In the genomic region with DNA sequence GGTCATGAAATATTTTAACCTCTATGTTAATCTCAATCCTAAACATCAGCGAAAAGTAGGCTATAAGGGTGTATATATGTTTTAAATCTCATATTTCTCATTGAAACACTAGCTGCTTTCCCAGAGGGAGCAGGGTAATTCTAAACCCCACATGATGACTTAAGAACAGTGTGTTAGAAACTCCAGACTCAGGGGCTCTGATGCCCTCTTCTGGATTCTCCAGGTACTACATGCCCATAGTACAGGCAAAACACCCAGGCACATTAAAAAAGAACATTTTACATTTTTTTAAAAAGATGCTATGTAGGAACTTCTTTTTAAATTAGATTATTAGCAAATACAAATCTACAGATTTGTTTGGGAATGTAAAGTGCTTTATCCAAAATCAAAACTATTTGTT, we compare ENCODE assay signal across 8 mouse cellular contexts. TPM values are rescaled to one million over a fixed set of nuclear protein-coding genes. Genes with fewer than 3 reads are reported as not detected.
DNase-seq lines count a peak whose midpoint lies in the region; ATAC-seq lines count a peak whose summit lies in the region.

No protein-coding gene starts in this region.

- ATAC-seq in hindbrain, embryonic 14.5 days (ENCODE audit: low FRiP score), result no peak
- ATAC-seq in hindbrain, embryonic 16.5 days, result no peak
- peak; percentile 44 for ATAC-seq in granulocyte monocyte progenitor cell, adult 5-6 weeks (replicated peaks; ENCODE audit: poor library complexity, severe bottlenecking)

- H3K27ac ChIP-seq in hindbrain, embryonic 14.5 days, result no peak overlapping the region
- no peak overlapping the region for H3K27ac ChIP-seq in hindbrain, embryonic 16.5 days (ENCODE audit: low read depth, low read length)

- H3K4me1 ChIP-seq in hindbrain, embryonic 14.5 days (replicated peaks; ENCODE audit: control insufficient read depth, insufficient read depth, low read length), result peaks cover 14% of the 10 kb centered on the region
- peaks cover 16% of the 10 kb centered on the region for H3K4me1 ChIP-seq in hindbrain, embryonic 16.5 days (ENCODE audit: control insufficient read depth, insufficient read depth, low read depth, low read length)

- H3K9me3 ChIP-seq in hindbrain, embryonic 14.5 days (ENCODE audit: control insufficient read depth, low read length), result no peaks in the 10 kb centered on the region
- no peaks in the 10 kb centered on the region for H3K9me3 ChIP-seq in hindbrain, embryonic 16.5 days (ENCODE audit: control insufficient read depth, low read length)

- H3K36me3 ChIP-seq in hindbrain, embryonic 14.5 days (replicated peaks; ENCODE audit: control insufficient read depth, insufficient read depth), result peaks cover 16% of the 10 kb centered on the region
- H3K36me3 ChIP-seq in hindbrain, embryonic 16.5 days (ENCODE audit: control insufficient read depth, insufficient read depth, low read length), result peaks cover 4% of the 10 kb centered on the region; the same call in 1 of the 2 replicates

- no peaks in the 10 kb centered on the region for H3K27me3 ChIP-seq in hindbrain, embryonic 14.5 days (ENCODE audit: control insufficient read depth, insufficient read depth, low read length)
- H3K27me3 ChIP-seq in hindbrain, embryonic 16.5 days (replicated peaks; ENCODE audit: control insufficient read depth, insufficient read depth, low read length), result no peaks in the 10 kb centered on the region

- H3K4me2 ChIP-seq in hindbrain, embryonic 14.5 days (replicated peaks), result no peak overlapping the region
- no peak overlapping the region for H3K4me2 ChIP-seq in hindbrain, embryonic 16.5 days (ENCODE audit: low read length)

- no peak overlapping the region for H3K4me3 ChIP-seq in hindbrain, embryonic 14.5 days (replicated peaks; ENCODE audit: low read length)
- H3K4me3 ChIP-seq in hindbrain, embryonic 16.5 days (ENCODE audit: low read length), result no peak overlapping the region

- peak; percentile 77 for DNase-seq in hindbrain, embryonic 14.5 days (ENCODE audit: low spot score)
- DNase-seq in NIH3T3 (ENCODE audit: low read depth), result peak; percentile 96
- DNase-seq in cerebellum, postnatal 25 days, result peak; percentile 59 to 84
- DNase-seq in layer of hippocampus, postnatal 14 days (ENCODE audit: low spot score in 2 of 2), result peak; percentile 53 to 78
- DNase-seq in mesoderm, embryonic 11.5 days (ENCODE audit: low read depth, low spot score), result peak; percentile 85
- DNase-seq in telencephalon, adult 2 months (ENCODE audit: low read depth, low spot score), result peak; percentile 28

- WGBS in hindbrain, embryonic 14.5 days, result 60% methylated on average over 1 of the region's 1 CpGs
- WGBS in hindbrain, embryonic 16.5 days, result 63% methylated on average over 1 of the region's 1 CpGs

- H3K9ac ChIP-seq in hindbrain, embryonic 14.5 days, result no peak overlapping the region
- H3K9ac ChIP-seq in hindbrain, embryonic 16.5 days (ENCODE audit: low read depth, low read length), result no peak overlapping the region

RNA-seq across cellular contexts. Expression of gene D030056L22Rik, which starts 3.4 kb away (rescaled TPM):
- 61.2 and 73.5 TPM in 2 replicates for polyA plus RNA-seq in hindbrain, embryonic 14.5 days (2014; fragmentation: Nextera tagmentation; extraction: Ambion mirVana)
- polyA plus RNA-seq in hindbrain, embryonic 16.5 days (2015; fragmentation: Nextera tagmentation; extraction: Ambion mirVana), result 45.0 and 46.0 TPM in 2 replicates
- 15.9 and 28.7 TPM in 2 replicates for total RNA-seq in granulocyte monocyte progenitor cell, adult 5-6 weeks (2014; fragmentation: Nextera tagmentation)
- 18.8 and 20.1 TPM in 2 replicates for total RNA-seq in granulocyte monocyte progenitor cell, adult 5-6 weeks (2017)
- total RNA-seq in layer of hippocampus, postnatal 14 days (2021), result 10 to 100 TPM; 21.2 to 22.3 TPM

RNA-seq across cellular contexts. Expression of gene Trpm6, which starts 33.4 kb away (rescaled TPM):
- 0.44 and 0.51 TPM in 2 replicates for polyA plus RNA-seq in hindbrain, embryonic 14.5 days (2014; fragmentation: Nextera tagmentation; extraction: Ambion mirVana)
- polyA plus RNA-seq in hindbrain, embryonic 16.5 days (2015; fragmentation: Nextera tagmentation; extraction: Ambion mirVana), result 0.39 and 0.43 TPM in 2 replicates
- 0.09 TPM in 1 of 2 replicates, not detected in the other for total RNA-seq in granulocyte monocyte progenitor cell, adult 5-6 weeks (2014; fragmentation: Nextera tagmentation)
- total RNA-seq in granulocyte monocyte progenitor cell, adult 5-6 weeks (2017), result 0.34 TPM in 1 of 2 replicates, not detected in the other
- total RNA-seq in layer of hippocampus, postnatal 14 days (2021), result under 1 TPM; 0.53 to 0.67 TPM

RNA-seq across cellular contexts. Expression of gene Carnmt1, which starts 45.8 kb away (rescaled TPM):
- 15.4 and 16.1 TPM in 2 replicates for polyA plus RNA-seq in hindbrain, embryonic 14.5 days (2014; fragmentation: Nextera tagmentation; extraction: Ambion mirVana)
- 16.3 and 18.7 TPM in 2 replicates for polyA plus RNA-seq in hindbrain, embryonic 16.5 days (2015; fragmentation: Nextera tagmentation; extraction: Ambion mirVana)
- 22.6 and 29.8 TPM in 2 replicates for total RNA-seq in granulocyte monocyte progenitor cell, adult 5-6 weeks (2014; fragmentation: Nextera tagmentation)
- 24.1 and 58.0 TPM in 2 replicates for total RNA-seq in granulocyte monocyte progenitor cell, adult 5-6 weeks (2017)
- total RNA-seq in layer of hippocampus, postnatal 14 days (2021), result 10 to 100 TPM in 1 of 2 experiments, 1 to 10 TPM in 1; 9.2 to 11.9 TPM

Comparison
In these comparisons a context has a peak if more than half of its experiments do, and no peak if none do; other contexts are left out.
1. DNase-seq: peak in every context shown above with its lines; median percentile 96 in NIH3T3; 85 in mesoderm, embryonic 11.5 days; 77 in hindbrain, embryonic 14.5 days; 72 in cerebellum, postnatal 25 days; 66 in layer of hippocampus, postnatal 14 days; 28 in telencephalon, adult 2 months.